Mouse (Mus musculus) midbrain, embryonic 10.5 days (tissue): ENCODE measurements around the gene Rars. TPM values are rescaled to one million over a fixed set of nuclear protein-coding genes. Genes with fewer than 3 reads are reported as not detected.
A peak's percentile ranks its signal among the peaks of the same experiment; 100 is the strongest.

Source experiments
- microRNA counts: library from miRNA; unstranded; fragments of <30 nt; microRNA quantifications from one replicate; lab custom pipeline; 2017
- microRNA-seq: library from miRNA; unstranded; fragments of <30 nt; microRNA quantifications from one replicate; pipeline ENCODE4, GENCODE M21; 2017
- polyA plus RNA-seq: library from polyadenylated mRNA; unstranded; fragments of >200 nt; fragmentation: Nextera tagmentation; extraction: Ambion mirVana; gene quantifications from 2 replicates; pipeline ENCODE4 v1.2.1, GENCODE M21; 2016

The Rars gene
- polyA plus RNA-seq, 1 experiment from 2014 or later: 118 TPM

MicroRNA genes within 50 kb of the gene (microRNA counts, 519-probe panel; counts per million panel counts)
- microRNA mmu-miR-103 (lab: Ali Mortazavi, UCI): 8,039 counts per million, percentile 84 among the panel's probes with 10 or more counts

Small RNAs within 50 kb of the gene (microRNA-seq; reads per million reads assigned to microRNA genes)
- gene Mir103-1: 3.9 reads per million, percentile 8 among the genes with 10 or more reads in this experiment

Other genes with a start within 250 kb of the Rars start
- gene Pank3, start 65.0 kb downstream of the Rars start, polyA plus RNA-seq: 12.5 and 15.7 TPM in 2 replicates
- 0.44 and 0.92 TPM in 2 replicates for gene Fbll1, start 35.6 kb downstream of the Rars start, polyA plus RNA-seq
- 5.0 and 5.3 TPM in 2 replicates for gene Wwc1, start 146.0 kb upstream of the Rars start, polyA plus RNA-seq